Mouse (Mus musculus): ENCODE results near the gene Esp36.
"Not testable (repeated sequence)": the region's sequence is repeated elsewhere in the genome, so short reads cannot be mapped to it uniquely, and the experiment has no call there.

Gene Esp36

GRCm38 (mm10) chr17:38420085-38420484, at the start of gene Esp36:
Esp36 (minus strand) TSS chr17:38420185.
- DNase-seq, result no peak

DNA sequence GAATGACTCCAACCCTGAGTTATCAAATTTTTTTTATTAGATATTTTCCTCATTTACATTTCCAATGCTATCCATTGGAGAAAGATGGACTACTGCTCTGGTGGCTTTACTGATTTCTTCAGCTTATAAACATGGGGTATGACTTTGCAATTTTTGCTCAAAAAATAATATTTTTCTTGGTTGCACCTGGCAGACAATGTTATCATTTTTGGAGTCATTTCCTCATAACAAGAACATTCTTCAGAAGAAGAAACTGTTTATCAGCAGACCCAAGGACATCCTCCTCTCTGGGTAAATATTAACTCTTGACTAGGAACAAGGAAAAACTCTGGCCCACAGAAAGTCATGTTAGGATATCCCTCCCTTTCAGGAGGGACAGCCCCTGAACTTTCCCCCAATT, 36.2 kb upstream of the Esp36 start:
- DNase-seq, result not testable (repeated sequence)

DNA sequence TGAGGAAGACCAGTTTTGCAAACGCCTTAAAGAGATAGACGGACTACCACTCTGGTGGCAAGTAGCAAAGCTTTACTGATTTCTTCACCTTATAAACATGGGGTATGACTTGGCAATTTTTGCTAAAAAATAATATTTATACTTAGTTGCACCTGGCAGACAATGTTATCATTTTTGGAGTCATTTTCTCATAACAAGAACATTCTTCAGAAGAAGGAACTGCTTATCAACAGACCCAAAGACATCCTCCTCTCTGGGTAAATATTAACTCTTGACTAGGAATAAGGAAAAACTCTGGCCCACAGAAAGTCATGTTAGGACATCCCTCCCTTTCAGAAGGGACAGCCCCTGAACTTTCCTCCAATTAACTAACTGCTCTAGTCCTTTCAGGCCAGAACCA, 30.7 kb upstream of the Esp36 start:
- DNase-seq, result no peak

DNA sequence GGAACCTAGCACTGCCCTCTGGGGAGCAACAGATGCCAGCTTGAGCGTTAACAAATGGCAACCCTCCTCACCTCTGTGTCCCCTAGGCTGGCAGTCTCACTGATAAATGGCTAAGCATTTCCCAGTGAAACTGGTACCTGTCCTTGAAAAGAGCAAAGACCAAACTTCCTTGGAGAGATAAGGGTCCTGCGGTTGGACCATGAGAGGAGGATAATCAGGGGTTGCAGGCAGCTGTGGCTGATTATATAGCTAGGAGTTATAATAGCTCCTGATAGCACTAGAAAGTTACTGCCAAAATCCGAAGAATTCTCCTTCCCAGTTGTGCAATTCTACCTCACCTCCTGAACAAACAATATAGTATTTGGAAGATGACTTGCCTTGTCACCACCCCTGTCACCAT, 13.8 kb downstream of the Esp36 start:
- DNase-seq, result no peak

- no peak for DNase-seq
Observed at GRCm38 (mm10) chr17:38391821-38392220, 28.2 kb downstream of the Esp36 start.
